Mouse (Mus musculus) adrenal gland, adult 18-20 months (tissue): ENCODE data around the gene Gata5. TPM values are rescaled to one million over a fixed set of nuclear protein-coding genes. Genes with fewer than 3 reads are reported as not detected.

Experiments
- total RNA-seq, 2 experiments: library from RNA; stranded (reverse); gene quantifications; 1 replicate in 1 of 2; 2 replicates in 1 of 2; pipeline ENCODE4 v1.2.3; 2021

Gene Gata5
- total RNA-seq, 2 experiments from 2014 or later = 0.16 TPM; not detected in 1

Other genes starting within 250 kb of the Gata5 start
- gene Hrh3, start 230.2 kb downstream of the Gata5 start, total RNA-seq = under 1 TPM in 1 of 2 experiments, not detected in 1; 0.10 TPM
- gene Osbpl2, start 215.4 kb downstream of the Gata5 start, total RNA-seq = 10 to 100 TPM; 36.9 to 37.5 TPM
- 100 to 1,000 TPM; 179 to 198 TPM for gene Adrm1, start 163.2 kb downstream of the Gata5 start, total RNA-seq
- gene Lama5, start 108.8 kb downstream of the Gata5 start, total RNA-seq = 10 to 100 TPM; 31.5 to 61.3 TPM
- gene Rps21, start 77.3 kb downstream of the Gata5 start, total RNA-seq = 100 to 1,000 TPM; 777 to 810 TPM
- gene Cables2, start 61.2 kb downstream of the Gata5 start, total RNA-seq = 10 to 100 TPM; 12.1 to 15.6 TPM
- not detected for gene Rbbp8nl, start 44.8 kb downstream of the Gata5 start, total RNA-seq
- gene Slco4a1, start 121.5 kb upstream of the Gata5 start, total RNA-seq = 1 to 10 TPM; 1.9 to 2.7 TPM
- gene Ntsr1, start 165.3 kb upstream of the Gata5 start, total RNA-seq = not detected
- gene Mrgbp, start 246.6 kb upstream of the Gata5 start, total RNA-seq = 10 to 100 TPM; 14.5 to 17.2 TPM